Mouse (Mus musculus) embryonic facial prominence, embryonic 14.5 days (tissue): ENCODE measurements around the gene Ep300. TPM values are rescaled to one million over a fixed set of nuclear protein-coding genes. Genes with fewer than 3 reads are reported as not detected.
"Not testable (repeated sequence)": the region's sequence is repeated elsewhere in the genome, so short reads cannot be mapped to it uniquely, and the experiment has no call there.

Source experiments
- ATAC-seq: fragments of 200-750 bp; cut with Nextera tagmentation; 2 replicates; pipeline ENCODE4 v1.8.0; 2017; ENCODE audit warnings: low read depth, moderate number of reproducible peaks, moderate TSS enrichment
- DNase-seq: peaks from one replicate; pipeline ENCODE4 v3.0.0-alpha.2; 2015; ENCODE audit warnings: low spot score
- H3K27ac ChIP-seq: fragments of 300-500 bp; sonication (generic); replicated peaks from 2 replicates; pipeline ENCODE4 v1.5.1; 2014; ENCODE audit warnings: low read depth, mild to moderate bottlenecking, low read length, moderate library complexity
- H3K27me3 ChIP-seq: fragments of 300-500 bp; sonication (generic); replicated peaks from 2 replicates; pipeline ENCODE4 v1.6.1; 2014; ENCODE audit warnings: low read length; ENCODE audit not compliant: control insufficient read depth, insufficient read depth
- H3K36me3 ChIP-seq: fragments of 300-500 bp; sonication (generic); 2 replicates; pipeline ENCODE4 v1.6.1; 2014; ENCODE audit warnings: low read length, mixed read lengths; ENCODE audit not compliant: control insufficient read depth, insufficient read depth
- H3K4me1 ChIP-seq: fragments of 300-500 bp; sonication (generic); 2 replicates; pipeline ENCODE4 v1.6.1; 2014; ENCODE audit warnings: antibody characterized with exemption, low read length; ENCODE audit not compliant: control insufficient read depth, insufficient read depth
- H3K4me2 ChIP-seq: fragments of 300-500 bp; sonication (generic); 2 replicates; pipeline ENCODE4 v1.6.1; 2014; ENCODE audit warnings: low read depth, mild to moderate bottlenecking, low read length, moderate library complexity, mixed read lengths
- H3K4me3 ChIP-seq: fragments of 300-500 bp; sonication (generic); 2 replicates; pipeline ENCODE4 v1.5.1; 2014; ENCODE audit warnings: low read depth, mild to moderate bottlenecking, low read length
- H3K9ac ChIP-seq: fragments of 300-500 bp; sonication (generic); 2 replicates; pipeline ENCODE4 v1.6.1; 2014; ENCODE audit warnings: low read depth, mild to moderate bottlenecking, low read length, moderate library complexity, mixed read lengths
- H3K9me3 ChIP-seq: fragments of 300-500 bp; sonication (generic); 2 replicates; pipeline ENCODE4 v1.6.1; 2016; ENCODE audit warnings: low read length; ENCODE audit not compliant: control insufficient read depth
- WGBS: fragments of 180-500 bp; shearing (Covaris S2); extraction: QIAGEN DNeasy Blood & Tissue Kit; methylation state at CpG from one replicate; pipeline ENCODE4 v1.1.7; 2014; 5-methylcytosine and 5-hydroxymethylcytosine counted together
- microRNA-seq: library from miRNA; unstranded; fragments of <30 nt; microRNA quantifications from one replicate; pipeline ENCODE4, GENCODE M21; 2016; ENCODE audit warnings: borderline number of aligned reads
- polyA plus RNA-seq: library from polyadenylated mRNA; unstranded; fragments of >200 nt; fragmentation: Nextera tagmentation; extraction: Ambion mirVana; gene quantifications from 2 replicates; pipeline ENCODE4 v1.2.1, GENCODE M21; 2014

Gene Ep300
- polyA plus RNA-seq, 1 experiment from 2014 or later: 22.7 TPM

DNA sequence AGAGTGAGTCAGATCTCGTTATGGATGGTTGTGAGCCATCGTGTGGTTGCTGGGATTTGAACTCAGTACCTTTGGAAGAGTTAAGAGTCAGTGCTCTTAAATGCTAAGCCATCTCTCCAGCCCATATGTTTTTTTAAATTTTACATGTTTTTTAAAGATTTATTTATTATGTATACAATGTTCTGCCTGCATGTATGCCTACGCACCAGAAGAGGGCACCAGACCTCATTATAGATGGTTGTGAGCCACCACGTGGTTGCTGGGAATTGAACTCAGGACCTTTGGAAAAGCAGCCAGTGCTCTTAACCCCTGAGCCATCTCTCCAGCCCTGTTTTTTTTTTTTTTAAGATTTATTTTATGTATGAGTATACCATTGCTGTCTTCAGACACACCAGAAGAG is 116.2 kb downstream of the Ep300 start:
- H3K4me3 ChIP-seq, H3K4me1 ChIP-seq, ATAC-seq, H3K27me3 ChIP-seq, DNase-seq, H3K9me3 ChIP-seq, H3K27ac ChIP-seq, H3K4me2 ChIP-seq, H3K9ac ChIP-seq: not testable (repeated sequence)
- 77% methylated on average over 4 of the region's 4 CpGs for WGBS
- peaks cover 36% of the 10 kb centered on the region for H3K36me3 ChIP-seq

Small RNA genes lying within 50 kb of the gene (microRNA-seq; reads per million reads assigned to microRNA genes)
- gene Gm23880: not detected

Other genes starting within 250 kb of the Ep300 start
- 102 and 112 TPM in 2 replicates for gene Slc25a17, start 224.5 kb upstream of the Ep300 start, polyA plus RNA-seq
- 135 and 141 TPM in 2 replicates for gene St13, start 185.3 kb upstream of the Ep300 start, polyA plus RNA-seq
- gene Xpnpep3, start 185.2 kb upstream of the Ep300 start, polyA plus RNA-seq: 6.5 and 6.6 TPM in 2 replicates
- 0.48 and 0.85 TPM in 2 replicates for gene Dnajb7, start 177.1 kb upstream of the Ep300 start, polyA plus RNA-seq
- gene Rbx1, start 119.1 kb upstream of the Ep300 start, polyA plus RNA-seq: 490 and 495 TPM in 2 replicates
- gene L3mbtl2, start 78.5 kb downstream of the Ep300 start, polyA plus RNA-seq: 15.5 and 17.0 TPM in 2 replicates
- gene Chadl, start 111.9 kb downstream of the Ep300 start, polyA plus RNA-seq: 11.5 and 14.7 TPM in 2 replicates
- 28.7 and 35.2 TPM in 2 replicates for gene Zc3h7b, start 159.7 kb downstream of the Ep300 start, polyA plus RNA-seq
- 73.7 and 90.1 TPM in 2 replicates for gene Rangap1, start 160.2 kb downstream of the Ep300 start, polyA plus RNA-seq
- gene Tef, start 217.1 kb downstream of the Ep300 start, polyA plus RNA-seq: 25.5 and 29.3 TPM in 2 replicates